Mouse (Mus musculus) mature B cell (primary cell): ENCODE measurements around the gene Slc38a4.

Experiments
- in situ Hi-C: fragments of 300-500 bp; cut with MboI; formaldehyde crosslinking; loops from 2 replicates; pipeline ENCODE4 v1.14.3; 2019

The Slc38a4 gene

DNA sequence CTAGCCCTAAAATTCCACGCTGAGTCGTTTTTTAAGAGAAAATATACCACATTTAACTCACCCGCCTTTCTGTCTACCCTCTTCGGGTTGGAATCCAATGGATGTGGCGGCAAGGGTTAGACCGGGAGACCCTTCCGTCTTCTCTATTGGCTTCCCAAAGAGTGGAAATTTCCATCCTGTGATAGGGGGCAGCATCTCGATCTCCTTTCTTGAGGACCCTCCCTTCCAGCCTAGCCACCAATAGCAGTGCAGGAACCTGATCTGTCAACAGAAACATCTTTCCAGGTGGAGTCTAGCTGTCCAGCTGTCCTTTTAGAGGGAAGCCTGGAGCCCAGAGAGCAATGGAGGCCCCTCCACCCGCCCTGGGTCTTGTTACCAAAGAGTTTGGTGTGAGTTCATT lies at the start of gene Slc38a4:
Gene Slc38a4 (minus strand): TSS at position 163 of the 400 bp plus-strand sequence.
- in situ Hi-C loops = no loop called here

DNA sequence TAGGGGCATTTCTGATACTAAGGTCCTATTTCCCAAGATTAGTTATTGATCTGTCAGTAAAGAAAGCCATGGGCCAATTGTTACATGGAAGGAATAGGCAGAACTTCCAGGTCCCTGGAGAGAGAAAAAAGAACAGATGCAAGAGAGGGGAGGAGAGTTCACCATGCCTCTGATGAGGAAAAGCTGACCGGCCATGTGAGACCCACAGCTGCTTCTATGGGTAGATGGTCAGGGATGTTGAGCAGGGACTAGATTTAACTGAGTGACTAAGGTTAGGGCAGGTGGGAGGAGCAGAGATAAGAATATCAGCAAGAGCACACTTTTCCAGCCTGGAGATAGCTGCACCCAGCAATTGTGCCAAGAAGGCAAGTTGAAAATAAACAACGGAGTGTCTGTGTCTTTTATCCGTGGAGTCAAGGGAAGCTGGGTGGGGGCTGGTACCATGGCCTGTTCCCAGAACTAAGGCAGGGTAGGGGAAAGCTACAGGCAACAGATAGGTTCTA lies 49.2 kb upstream of the Slc38a4 start:
- in situ Hi-C loops = no loop called here

DNA sequence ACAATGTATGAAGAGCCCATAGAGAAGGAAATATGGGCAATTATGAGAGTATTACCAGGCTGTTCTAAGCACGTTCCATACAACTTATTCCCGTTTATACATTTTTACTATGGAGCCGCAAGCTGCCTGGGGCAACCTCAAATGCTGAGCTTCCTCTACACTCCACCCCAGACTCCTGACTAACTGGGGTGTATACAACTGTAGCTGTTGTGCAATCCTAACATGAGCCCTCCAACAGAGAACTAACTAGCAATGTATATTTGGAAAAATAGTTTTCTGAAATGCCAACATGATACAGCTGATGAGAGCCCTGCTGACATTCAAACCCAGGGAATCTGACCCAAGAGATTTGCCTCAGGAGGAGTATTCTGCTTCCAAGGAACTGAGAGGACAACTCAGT lies 48.3 kb upstream of the Slc38a4 start:
- in situ Hi-C loops = no loop called here

DNA sequence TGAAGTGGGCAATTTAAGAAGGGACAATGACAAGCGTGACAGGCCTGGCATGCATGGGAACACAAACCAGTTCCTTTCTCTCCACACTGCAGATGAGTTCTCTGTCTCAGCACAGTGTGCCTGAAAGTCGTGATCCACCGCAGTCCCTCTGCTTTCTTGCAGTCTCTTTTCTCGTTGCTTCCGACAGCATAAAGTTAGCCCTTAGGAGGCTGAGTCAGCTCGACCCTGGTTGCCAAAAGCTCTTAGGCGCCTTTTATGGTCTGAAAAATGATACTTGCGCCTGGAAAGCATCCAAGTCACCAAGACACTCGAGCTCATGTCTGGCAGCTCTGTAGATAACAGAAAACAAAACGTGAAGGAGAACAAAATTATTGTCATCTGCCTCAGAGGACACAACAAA lies 47.1 kb upstream of the Slc38a4 start:
- in situ Hi-C loops = no loop called here

DNA sequence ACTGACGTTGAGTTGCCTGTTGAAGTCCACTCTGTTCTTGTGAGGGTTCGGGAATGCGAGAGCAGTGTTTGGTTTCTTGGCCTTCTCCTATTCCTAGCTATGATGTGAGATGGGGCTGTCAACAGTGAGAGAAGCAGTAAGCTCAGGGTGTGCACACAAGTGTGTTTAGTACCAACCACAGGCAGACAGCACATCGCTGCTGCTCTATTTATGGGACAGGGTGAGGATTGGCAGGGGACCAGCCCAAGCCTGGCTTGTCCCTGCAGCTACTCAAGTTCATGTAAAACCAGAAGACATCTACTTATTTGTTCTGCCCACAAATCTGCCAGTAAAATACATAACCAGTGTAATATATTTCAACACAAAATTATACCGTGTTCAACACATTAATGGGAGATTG lies 46.4 kb upstream of the Slc38a4 start:
- in situ Hi-C loops = no loop called here

DNA sequence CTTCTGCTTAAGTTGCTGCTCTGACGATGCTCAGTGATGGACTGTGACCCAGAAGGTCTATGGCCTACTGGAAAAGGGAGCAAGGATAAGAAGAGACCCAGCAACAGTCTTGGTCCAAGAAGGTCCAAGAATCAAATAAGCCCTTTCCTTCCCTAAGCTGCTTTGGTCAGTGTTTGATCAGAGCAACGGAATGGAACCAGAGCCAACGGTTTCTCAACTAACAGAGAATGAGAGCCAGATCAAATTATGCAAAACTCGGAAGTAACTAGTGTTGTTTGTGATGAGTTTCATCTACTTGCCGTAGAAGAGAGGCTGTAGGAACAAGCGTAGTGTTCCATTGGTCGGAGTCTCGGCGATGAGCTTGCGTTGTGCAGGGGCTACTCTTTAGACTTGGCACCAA lies 43.3 kb upstream of the Slc38a4 start:
- in situ Hi-C loops = no loop called here

DNA sequence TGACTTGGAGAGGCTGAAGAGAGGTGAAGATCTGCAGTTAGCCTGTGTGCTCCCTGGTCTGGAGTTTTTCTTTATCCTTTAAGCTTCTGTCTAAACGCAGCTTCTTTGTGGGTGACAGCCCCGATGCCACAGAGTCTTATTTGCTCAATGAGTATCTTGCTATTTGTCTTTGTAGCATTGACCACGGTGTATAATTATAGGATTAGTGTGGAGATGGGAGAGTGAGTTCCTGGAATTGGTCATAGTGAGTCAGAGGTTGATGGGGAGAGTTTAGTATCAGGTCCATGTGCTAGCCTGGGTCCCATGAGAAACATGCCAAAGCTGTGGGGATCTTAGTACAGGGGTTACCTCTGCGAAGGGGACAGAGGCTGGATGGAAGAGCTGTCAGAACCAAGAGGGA lies 41.8 kb upstream of the Slc38a4 start:
- in situ Hi-C loops = no loop called here

DNA sequence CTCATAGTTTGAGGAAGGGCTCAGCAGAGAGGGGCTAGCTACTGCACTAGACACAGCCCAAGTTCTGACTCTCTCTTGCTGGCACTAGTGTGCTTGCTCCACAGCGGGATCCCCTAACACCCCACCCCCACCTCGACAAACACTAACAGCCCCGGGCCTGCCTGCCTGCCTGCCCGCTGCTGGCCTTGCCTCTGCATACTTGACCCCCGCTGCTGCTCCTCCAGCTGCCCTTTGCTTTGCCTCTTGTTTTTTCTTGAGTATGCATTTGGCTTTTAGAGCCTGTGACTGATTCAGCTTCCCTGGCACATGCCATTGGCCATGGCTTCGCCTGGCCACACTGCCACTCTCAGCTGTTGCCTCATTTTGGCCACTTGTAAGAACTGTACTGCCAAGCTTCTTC lies 33.8 kb upstream of the Slc38a4 start:
- in situ Hi-C loops = no loop called here

DNA sequence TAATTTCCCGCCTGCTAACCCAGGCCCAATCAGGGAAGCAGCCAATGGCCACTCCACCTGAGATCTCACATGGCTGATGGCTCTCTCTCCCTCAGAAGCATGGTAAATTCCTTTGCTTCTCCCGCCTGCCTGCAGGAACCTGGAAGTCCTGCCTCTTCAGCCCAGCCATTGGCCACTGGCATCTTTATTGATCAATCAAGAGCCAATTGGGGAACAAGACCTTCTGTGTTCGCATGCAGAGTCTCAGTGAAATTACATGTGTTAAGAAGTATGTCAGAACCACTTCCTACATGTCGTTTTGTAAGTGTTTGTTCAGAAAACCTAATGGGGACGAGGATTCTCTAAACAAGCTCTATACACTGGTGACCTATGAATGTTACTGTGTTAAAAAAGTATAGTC lies 30.1 kb upstream of the Slc38a4 start:
- in situ Hi-C loops = no loop called here

DNA sequence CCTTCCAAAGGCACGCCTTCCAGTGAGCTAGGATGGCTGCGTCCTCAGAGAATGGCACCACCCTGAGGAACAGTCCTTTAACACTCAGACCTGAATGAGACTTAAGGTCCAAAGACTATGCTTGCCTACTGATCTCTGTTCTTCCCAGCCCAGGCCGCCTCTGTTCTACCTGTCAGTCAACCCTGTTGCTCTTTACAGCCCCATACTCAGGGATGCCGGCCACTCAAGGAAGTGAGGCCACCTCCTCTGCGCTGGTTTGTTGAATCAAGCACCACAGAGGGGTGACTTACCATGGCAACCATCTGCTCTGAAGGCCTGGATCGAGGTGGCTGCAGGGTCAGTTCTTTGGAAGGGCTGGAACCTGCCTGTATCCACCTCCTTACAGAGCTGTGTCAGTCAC lies 21.9 kb upstream of the Slc38a4 start:
- in situ Hi-C loops = no loop called here

DNA sequence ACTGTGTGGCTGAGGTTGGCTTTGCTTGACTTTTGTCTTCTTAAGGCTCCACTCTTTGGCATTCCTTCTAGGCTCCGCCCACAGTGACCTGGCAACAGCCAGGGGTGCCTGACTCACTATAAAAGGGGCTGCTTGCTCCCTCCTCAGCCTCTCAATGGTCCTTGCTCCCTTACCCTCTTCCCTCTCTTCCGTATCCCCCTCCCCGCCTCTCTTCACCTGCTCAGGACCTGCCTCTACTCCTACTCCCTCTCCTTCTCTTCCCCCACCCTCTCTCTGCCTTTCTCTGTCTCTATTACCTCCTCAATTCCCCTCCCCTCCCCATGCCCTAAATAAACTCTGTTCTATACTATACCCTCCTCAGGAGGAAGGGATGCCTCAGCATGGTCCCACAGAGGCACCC lies 20.3 kb upstream of the Slc38a4 start:
- in situ Hi-C loops = no loop called here

DNA sequence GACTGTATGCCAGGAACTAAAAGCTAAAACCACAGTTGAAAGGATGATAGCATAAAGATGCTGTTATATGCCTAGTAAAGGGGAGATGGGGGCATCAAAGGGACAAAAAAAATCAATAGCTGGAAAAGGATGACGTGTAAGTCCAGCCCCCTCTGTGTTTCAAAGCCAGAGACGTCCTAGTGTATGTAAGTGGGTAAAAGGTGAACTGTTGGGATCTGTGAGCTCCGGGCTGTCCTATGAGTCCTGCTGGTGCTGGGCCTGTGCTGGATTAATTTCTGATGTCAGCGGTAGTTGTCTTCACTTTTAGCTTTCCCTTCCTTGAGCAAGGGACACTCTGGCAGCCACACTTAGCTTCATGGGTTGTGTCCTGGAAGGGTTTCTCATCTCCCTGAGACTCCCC lies 19.5 kb upstream of the Slc38a4 start:
- in situ Hi-C loops = no loop called here

DNA sequence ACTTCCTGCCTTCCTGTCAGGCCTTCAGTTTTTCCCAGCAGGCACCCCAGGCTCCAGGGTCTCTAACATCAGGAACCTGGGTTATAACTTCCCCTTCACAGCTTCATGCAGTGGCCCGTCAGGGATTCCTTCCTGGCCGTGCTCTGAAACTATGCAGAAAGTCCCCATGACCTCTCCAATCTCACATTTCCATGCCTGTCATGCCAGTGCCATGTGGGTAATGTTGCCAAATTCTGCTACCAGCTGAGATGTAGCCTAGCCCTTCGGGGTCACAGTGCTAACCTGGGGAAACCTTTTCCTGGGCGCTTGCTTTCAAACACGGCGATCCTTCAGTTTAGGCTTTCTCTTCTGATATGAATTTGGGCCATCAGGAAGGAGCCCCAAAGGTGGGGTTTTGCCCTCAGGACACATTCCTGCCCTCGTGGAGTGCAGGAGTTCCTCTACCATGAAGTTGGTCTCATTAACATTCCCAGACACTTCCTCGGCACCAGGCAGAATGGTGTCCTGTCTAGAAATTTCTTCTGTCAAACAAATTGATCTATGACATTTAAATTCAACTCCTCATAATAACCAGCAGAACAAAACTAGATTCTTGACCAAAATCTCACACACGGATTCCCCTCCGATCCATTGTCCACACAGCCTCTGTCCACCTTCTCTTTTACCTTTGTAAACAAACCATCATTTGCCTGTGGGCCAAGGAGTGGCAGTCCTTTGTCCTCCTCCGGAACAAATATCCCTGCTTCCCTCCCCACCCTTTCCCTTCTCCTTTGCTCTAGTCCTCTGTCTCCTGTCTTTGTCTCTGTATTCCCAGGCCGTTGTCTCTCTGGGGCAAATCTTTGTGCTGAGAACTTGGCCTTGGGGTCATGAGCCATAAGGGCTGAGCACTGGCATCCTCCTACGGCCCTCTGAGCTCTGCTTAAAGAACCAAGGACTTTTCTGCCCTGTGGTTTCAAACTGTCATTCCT lies 17.4 kb upstream of the Slc38a4 start:
- in situ Hi-C loops = no loop called here

DNA sequence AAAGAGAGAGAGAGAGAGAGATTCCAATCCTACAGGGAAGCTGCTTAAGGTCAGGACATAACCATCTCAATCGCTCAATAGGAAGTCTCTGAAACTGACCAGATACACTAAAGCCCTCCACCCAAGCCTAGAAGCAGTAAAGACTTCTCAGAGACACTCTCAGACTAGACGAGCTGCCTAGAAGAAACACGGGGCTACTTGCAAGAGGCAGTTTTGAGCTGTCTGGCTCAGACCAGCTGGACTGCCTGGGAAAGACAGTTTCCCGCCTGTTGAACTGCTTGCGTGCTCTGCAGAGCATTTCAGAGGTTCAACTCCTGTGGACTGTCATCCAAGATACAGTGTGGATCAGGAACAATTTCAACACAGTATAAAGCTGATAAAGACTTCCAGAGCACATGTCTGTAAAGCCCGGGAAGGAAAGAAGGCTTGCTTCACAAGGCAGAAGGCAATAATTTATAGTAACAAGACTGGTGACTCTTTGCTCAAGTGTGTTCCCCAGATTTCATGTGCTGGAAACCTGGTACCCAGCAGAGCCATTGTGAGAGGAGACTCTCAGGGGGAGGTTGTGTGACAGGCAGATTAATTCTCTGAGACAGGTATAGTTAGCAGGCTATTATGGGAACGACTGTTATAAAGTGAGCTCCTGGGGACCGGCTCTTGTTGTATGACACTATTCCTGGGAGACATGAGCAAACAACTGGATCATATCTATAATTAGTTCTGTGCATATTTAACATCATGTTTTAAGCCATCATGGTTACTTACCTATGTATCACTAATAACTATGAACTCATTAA lies 11.8 kb upstream of the Slc38a4 start:
- in situ Hi-C loops = no loop called here

DNA sequence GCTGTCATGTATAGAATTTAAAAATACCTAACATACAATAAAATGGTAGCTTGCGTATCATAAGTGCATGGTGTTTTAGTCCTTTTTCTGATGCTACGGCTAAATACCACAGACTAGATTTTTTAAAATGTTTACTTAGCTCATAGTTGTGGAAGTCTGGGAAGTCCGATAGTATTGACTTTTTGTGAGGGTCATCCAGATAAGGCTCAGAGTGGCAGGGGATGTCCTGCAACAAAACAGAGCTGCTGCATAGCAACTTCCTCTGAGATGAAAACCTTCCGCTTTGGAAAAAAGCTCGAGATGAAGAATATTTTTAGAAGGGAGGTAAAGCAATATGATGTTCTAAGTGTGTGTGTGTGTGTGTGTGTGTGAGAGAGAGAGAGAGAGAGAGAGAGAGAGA lies 11.2 kb upstream of the Slc38a4 start:
- in situ Hi-C loops = no loop called here

DNA sequence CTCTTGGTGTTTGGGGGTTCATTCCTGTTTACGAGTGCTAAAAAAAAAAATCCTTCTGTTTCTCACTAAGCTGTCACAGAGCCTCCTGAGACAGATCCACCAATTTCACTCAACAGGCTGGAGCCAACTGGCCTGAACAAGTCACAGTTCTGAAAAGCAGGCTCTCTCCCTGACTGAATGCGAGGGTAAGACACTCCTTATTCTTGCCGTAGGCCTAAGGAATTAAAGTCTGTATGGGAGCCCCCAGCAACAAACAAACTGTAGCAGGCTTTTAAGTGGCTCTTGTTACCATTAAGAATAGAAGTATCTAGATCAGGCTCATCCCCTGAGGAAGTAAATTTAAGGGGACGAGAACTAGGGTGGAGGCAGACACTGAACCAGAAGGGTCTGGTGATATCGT lies 7.5 kb upstream of the Slc38a4 start:
- in situ Hi-C loops = no loop called here

DNA sequence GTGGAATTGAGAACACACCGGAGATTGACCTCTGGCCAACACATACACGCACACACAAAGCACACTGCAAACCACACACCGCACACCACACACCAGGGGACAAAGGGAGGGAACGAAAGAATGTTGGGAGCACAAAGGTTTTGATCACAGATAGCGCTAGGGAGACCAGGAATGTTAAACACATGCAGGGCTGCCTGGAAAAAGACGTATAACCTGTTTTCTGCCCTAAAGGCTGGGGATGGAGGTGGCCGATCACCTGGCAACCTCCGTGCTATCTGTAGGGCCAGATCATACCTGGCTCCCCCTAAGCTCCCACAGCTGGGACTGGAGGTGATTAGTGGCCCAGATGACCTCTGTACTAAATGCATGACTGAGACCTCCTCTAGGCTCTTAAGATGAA lies 5.2 kb upstream of the Slc38a4 start:
- in situ Hi-C loops = no loop called here

DNA sequence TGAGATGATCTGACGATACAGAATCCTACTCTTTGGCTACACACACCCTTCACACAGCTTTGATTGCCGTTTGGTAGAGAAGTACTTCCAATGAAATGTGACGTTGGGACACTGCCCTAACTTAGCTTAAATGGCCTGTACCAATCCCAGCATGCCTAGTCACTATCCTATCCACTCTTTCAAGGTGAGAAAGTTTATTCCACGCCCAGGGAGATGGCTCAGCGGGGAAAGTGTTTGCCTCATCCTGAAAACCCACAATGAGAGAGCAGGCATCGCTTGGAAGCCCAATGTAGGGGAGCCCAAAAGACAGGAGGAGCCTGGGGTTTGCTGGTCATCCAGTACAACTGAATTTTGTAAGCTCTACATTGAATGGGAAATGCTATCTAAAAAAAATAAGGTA lies 4.8 kb upstream of the Slc38a4 start:
- in situ Hi-C loops = no loop called here

DNA sequence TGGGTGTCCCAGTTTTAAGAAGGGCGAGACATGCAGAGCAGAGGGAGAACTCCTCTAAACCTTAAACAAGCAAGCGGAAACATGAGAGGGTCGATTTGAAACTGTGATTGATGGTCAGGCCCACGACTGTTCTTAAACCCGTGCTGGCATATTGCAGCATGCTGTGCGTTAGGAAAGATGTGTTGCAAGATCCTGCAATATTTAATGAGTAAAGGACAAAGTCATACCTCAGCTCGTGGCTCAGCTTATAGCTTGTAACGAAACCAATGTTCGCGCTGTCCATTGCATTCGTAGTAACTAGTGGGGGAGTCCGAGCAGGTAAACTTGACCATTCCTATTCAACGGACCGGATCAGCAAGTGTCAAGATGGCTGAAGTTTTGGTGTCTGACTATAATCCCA lies 4.3 kb upstream of the Slc38a4 start:
- in situ Hi-C loops = no loop called here

DNA sequence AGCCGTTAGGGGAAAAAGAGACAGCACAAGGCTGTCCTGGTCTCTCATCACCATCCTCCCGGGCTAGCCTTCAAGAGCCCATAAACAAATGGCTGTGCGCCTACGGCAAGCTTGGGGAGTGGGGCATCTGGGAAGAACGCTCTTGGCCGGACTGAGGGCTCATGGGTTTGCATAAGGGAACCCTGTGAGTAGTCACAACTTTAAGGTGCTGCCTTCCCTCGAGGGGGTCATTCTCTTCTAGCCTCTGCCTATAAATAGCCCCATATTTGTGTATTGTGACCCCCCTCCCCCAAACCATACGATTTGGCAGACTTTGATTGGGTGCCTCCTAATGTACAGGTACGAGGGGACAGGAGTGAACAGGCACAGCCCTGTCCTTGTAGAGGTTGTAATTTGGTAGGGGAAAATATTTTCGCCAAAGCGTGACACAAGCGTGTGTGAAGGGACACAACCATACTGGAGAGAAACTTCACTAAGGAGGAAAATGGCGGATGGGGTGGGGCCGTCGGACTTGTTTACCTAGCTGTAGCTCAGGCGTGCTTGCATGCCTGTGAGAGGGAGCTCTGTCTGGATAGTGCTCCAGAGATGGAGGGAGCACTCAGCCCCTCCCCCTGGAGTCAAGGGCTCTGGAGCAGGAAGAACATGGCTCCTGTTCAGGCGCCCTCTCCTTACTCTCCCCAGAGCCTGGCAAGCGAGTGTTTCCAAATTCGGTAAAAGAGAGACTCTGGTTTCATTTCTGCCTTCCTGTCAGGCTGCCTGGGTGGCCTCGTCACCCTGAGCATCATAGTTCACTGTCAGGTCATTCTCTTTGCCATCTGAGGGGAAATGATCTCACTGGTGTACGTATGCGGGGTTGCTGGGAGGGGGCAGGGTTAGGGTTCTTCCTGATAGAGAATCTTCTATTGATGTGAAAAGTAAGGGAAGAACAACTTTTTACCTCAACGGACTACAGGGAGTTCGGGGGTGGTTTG lies 3.6 kb upstream of the Slc38a4 start:
- in situ Hi-C loops = no loop called here

DNA sequence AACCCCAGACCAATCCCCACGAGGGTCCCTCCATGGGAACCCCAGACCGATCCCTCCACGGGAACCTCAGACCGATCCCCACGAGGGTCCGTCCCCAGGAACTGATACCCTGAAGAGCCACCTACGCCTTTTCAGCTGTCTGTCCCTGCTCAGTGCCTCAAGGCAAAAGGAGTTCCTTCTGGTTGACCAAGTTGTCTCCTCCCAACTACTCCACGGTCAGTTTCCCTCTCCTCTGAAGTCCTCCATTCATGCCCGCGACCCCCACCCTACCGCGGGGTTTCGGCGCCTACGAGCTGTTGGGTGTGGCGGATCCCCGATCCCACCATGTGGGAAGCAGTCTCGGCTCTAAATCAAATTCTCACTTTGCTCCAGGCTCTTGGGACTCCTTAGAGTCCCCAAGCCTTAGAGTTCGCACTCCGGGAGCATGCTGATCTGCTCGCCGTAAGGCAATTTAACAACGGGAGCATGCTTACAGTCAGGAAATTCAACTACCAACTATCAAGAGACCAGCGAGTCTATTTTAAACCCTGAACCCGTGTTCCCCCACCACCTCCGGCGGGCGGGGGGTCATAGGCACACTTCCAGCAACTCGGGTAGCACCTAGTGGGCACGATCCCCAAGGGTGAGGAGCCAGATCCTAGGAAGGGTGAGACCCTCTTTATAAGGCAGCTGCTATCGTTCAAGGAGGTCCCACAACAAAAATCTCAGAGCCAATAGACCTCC lies 828 bp downstream of the Slc38a4 start:
- in situ Hi-C loops = no loop called here
